Mouse (Mus musculus): Measurements from ENCODE around the gene Vipr2.

DNA sequence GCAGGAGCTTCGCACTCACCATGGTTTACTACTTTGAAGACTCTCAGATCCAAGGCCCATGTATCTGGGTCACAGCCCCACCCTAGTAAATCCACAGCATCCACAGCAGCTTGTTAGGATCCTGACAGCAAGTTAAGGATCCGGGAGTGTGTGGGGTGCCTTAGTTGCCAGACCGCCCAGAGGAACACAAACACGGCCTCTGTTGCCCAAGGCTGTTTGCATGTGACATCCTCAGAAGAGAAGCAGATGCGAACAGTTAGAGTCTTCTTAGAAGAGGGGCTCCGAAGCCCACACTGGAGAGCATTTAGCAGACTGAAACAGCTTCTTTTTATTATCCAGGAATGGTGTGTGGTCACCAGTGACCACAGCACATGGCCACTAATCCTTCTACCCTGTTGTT lies 5.6 kb downstream of the Vipr2 start:
- TF ChIP-seq CTCF (conservative IDR thresholded peaks at IDR 0.05; ENCODE audit: low read length) (no peak), POU5F1 (IDR thresholded peaks at IDR 0.05; ENCODE audit: borderline replicate concordance, low read length) (no peak), NANOG (IDR thresholded peaks at IDR 0.05; ENCODE audit: borderline replicate concordance, low read length) (no peak)
